Mouse (Mus musculus) brown adipose tissue, adult 24 weeks (tissue): ENCODE measurements at regions not wholly inside any gene's neighbourhood (a gene's known extent, or its start where the extent isn't known, plus 50 kb on each side); places are given as distances from the start of the nearest gene placed in this dataset.
A peak's percentile ranks its signal among the peaks of the same experiment; 100 is the strongest.

ENCODE experiments used
- H3K27ac ChIP-seq: fragments of 200-500 bp; replicated peaks from 2 replicates; pipeline ENCODE4 v1.5.1; 2012; ENCODE audit warnings: low read depth, mild to moderate bottlenecking, low read length
- H3K4me1 ChIP-seq: fragments of 200-500 bp; 2 replicates; pipeline ENCODE4 v1.6.1; 2012; ENCODE audit warnings: low read length, mixed read lengths; ENCODE audit not compliant: control insufficient read depth, insufficient read depth, insufficient read length
- H3K4me3 ChIP-seq: fragments of 200-500 bp; 2 replicates; pipeline ENCODE4 v1.5.1; 2012; ENCODE audit warnings: low read depth, mild to moderate bottlenecking, low read length, moderate library complexity; ENCODE audit not compliant: insufficient read depth

DNA sequence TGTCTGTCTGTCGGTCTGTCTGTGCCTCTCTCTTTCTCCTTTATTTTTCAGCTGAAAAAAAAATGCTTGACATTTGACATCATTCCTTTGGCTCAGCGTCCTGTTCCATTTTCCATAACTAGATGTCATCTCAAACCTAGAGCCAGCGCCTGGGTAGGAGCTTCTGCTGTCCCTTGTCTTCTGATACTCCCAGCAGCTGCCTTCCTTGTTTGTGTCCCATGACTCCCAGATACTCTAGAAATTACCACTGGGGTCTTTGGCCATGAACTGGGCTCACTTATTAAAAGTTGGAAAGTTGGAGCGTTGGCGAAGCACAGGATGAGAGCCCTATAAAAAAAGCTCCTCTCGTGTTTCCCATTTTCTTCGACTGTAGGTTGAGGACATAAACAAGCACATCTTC, 260.4 kb downstream of the Foxo1 start:
- Histone ChIP-seq H3K4me1 (peaks cover 6% of the 10 kb centered on the region; the same call in 1 of the 2 replicates), H3K4me3 (no peak overlapping the region), H3K27ac (peak overlapping the region; percentile 97)

- Histone ChIP-seq H3K4me3 (no peak overlapping the region), H3K27ac (peak overlapping the region; percentile 97), H3K4me1 (peaks cover 6% of the 10 kb centered on the region; the same call in 1 of the 2 replicates)
Observed at GRCm38 (mm10) chr3:52527781-52528180, 259.6 kb downstream of the Foxo1 start.

GRCm38 (mm10) chr3:52527010-52527754, 259.0 kb downstream of the Foxo1 start:
- Histone ChIP-seq H3K4me3 (no peak overlapping the region), H3K27ac (peak overlapping the region; percentile 97; the same call in 1 of the 2 replicates), H3K4me1 (peaks cover 6% of the 10 kb centered on the region; the same call in 1 of the 2 replicates)

DNA sequence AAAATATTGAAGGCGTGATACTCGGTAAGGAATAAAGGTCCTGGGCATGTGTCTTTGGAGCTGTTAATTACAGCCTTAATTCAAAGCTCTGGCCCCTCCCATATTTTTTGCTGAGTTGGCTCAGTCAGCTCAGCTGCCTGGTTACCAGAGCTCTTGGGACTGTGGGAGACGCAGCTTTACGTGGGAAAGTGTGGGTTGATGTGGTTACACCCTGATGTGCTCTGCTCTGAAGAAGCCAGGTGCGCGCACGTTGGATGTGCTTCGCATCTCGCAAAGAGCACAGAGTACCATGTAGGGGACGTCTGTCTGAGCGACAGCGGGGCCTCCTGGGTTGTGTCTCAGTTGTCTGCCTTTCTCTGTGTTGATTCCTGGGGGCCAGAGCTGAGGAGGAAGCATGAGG, 254.8 kb downstream of the Foxo1 start:
- Histone ChIP-seq H3K4me3 (no peak overlapping the region), H3K27ac (no peak overlapping the region), H3K4me1 (peaks cover 12% of the 10 kb centered on the region; the same call in 1 of the 2 replicates)

- H3K4me3 ChIP-seq = no peak overlapping the region
- peak overlapping the region; percentile 71 for H3K27ac ChIP-seq
- peaks cover 15% of the 10 kb centered on the region; the same call in 1 of the 2 replicates for H3K4me1 ChIP-seq
Observed at GRCm38 (mm10) chr3:52520609-52520947, 252.4 kb downstream of the Foxo1 start.

DNA sequence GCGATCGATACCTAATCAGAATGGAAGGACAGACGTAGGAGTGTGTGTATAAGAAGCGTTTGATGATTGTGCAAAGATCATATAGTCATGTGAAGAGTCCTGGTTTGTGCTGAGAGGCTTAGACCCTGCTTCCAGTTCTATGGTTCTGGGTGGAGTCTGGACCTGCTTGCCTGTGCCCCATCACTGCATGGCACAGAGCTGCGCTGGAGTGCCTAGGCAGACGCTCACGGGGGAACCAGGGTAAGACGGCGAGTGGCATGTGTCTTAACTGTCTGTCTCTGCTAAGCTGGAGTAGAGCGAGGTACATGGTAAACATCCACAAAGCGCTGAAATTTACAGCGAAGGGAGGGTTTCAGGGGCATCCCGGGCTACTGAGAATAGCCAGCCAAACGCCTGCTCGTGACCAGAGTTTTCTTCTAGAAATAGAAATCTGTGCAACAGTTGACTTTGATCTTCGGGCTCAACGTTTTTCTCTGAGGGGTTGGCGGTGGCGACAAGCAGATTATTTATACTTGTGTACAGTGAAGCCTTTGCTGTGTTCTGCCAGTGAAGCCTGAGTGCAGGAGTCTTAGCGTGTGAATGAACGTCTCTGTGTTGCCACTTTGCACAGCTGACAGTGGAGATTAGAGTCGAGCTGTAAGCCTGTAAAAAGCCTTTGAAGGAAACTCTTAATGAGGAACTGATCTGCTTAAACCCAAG, 251.9 kb downstream of the Foxo1 start:
- H3K27ac ChIP-seq = peak overlapping the region; percentile 71
- H3K4me3 ChIP-seq = no peak overlapping the region

GRCm38 (mm10) chr3:52517808-52518207, 249.7 kb downstream of the Foxo1 start:
- Histone ChIP-seq H3K4me1 (peaks cover 15% of the 10 kb centered on the region; the same call in 1 of the 2 replicates), H3K27ac (peak overlapping the region; percentile 99), H3K4me3 (no peak overlapping the region)

More for the DNA sequence above, 251.9 kb downstream of the Foxo1 start:
- H3K4me1 ChIP-seq = peaks cover 15% of the 10 kb centered on the region; the same call in 1 of the 2 replicates

DNA sequence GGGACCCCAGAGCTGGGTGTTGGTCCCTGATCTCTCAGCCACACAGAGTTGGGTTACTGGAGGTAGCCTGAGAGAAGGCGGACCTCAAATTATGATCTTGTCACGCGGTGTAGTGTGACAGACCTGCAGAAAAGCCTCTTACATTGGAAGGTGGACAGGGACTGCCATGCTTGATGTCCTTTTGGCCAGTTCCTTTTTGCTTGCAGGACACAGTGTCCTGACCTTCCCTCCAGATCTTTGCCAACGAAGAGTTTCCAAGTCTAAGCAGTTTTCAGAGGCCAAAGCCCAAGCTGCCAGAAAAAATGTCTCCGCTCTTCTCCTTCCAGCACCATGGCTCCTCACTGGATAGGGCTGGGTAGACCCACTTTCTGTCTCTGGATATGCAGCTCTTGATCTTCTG, 248.6 kb downstream of the Foxo1 start:
- H3K4me3 ChIP-seq = peak overlapping the region; percentile 23
- H3K27ac ChIP-seq = peak overlapping the region; percentile 99
- peaks cover 15% of the 10 kb centered on the region; the same call in 1 of the 2 replicates for H3K4me1 ChIP-seq

DNA sequence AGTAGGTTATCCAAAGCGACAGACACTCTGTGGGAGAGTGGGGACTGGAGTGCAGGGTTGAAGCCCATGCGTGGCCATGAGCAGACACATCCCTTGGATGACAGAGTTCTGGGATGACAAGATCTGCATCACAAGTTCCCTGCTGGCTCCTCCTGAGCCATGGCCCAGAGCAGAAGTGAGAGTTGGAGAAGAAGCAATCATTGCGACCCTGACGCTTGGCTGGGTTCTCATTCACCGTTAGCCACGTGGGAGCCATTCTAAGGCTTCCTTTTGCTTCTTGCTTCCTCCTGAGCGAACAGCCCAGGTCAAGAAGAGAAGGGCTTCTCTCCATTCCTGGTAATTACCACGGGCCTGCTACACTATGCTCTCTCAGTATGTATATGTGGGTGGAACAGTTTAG, 244.6 kb downstream of the Foxo1 start:
- H3K4me1 ChIP-seq = peaks cover 12% of the 10 kb centered on the region; the same call in 1 of the 2 replicates

DNA sequence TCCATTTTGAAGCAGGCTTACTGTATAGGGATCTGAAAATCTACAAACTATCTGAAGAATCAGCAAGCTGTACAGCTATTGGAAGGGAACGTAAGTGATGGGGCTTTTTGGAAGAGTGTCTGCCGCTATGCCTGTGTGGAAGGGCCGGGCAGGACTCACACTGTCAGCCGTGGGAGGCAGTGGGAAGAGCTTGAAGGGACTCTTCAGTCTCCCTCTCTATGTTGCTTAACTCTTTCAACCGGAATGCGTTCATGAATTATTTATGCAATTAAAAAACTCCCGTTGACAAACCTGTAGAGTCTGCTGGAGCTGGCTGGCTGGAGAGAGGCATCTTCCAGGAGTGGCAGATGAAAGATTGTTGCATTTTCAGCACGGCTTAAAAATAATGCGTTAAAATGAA, 243.4 kb downstream of the Foxo1 start:
- Histone ChIP-seq H3K4me1 (0 out of 2 replicates have a peak, but pooled peaks cover 7% of the 10 kb centered on the region), H3K27ac (no peak overlapping the region), H3K4me3 (no peak overlapping the region)

More for the DNA sequence above, 244.6 kb downstream of the Foxo1 start:
- Histone ChIP-seq H3K27ac (no peak overlapping the region), H3K4me3 (no peak overlapping the region)

DNA sequence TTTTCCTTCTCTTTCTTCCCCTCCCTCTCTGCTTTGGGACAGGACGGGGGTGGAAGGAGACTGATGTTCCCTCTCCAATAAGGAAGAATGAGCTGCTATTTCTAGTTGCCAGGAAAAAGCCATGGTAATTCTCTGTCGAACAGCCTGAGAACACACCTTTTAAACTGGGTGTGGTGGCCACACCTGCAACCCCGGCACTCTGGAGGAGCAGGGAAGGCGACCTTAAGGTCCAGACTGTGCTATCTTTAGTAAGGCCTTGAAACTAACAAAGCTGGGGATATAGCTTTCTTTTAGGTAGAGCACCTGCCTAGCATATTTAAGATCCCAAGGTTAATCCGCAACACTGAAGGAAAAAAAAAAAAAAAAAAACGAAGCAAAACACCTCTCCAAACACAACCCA, 242.7 kb downstream of the Foxo1 start:
- Histone ChIP-seq H3K27ac (no peak overlapping the region), H3K4me1 (0 out of 2 replicates have a peak, but pooled peaks cover 7% of the 10 kb centered on the region), H3K4me3 (no peak overlapping the region)

- Histone ChIP-seq H3K4me1 (0 out of 2 replicates have a peak, but pooled peaks cover 7% of the 10 kb centered on the region), H3K27ac (peak overlapping the region; percentile 37), H3K4me3 (peak overlapping the region; percentile 40)
Observed at GRCm38 (mm10) chr3:52510088-52510765, 242.1 kb downstream of the Foxo1 start.

DNA sequence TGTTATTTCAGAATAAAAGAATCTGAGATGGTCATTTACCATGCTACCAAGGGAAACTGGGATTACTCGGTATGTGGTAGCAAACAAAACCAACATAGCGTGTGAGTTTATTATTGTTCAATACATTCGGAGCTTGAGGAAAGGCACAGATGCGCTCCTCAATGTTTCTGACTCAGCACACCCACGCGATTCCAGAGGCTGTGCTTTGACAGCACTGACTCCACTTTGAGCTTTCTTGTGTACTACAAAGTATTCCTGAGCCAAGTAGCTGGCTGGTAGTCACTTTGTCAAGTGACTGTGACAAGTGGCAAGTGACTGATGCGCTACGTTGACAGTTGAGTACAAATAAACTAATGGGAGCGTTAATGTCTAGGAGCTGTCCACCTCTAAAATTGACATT, 235.8 kb downstream of the Foxo1 start:
- Histone ChIP-seq H3K27ac (no peak overlapping the region), H3K4me3 (no peak overlapping the region), H3K4me1 (peaks cover 6% of the 10 kb centered on the region; the same call in 1 of the 2 replicates)

- Histone ChIP-seq H3K4me3 (no peak overlapping the region), H3K27ac (peak overlapping the region; percentile 62), H3K4me1 (peaks cover 6% of the 10 kb centered on the region; the same call in 1 of the 2 replicates)
Observed at GRCm38 (mm10) chr3:52502223-52502622, 234.1 kb downstream of the Foxo1 start.

GRCm38 (mm10) chr3:52501614-52502013, 233.5 kb downstream of the Foxo1 start:
- no peak overlapping the region for H3K4me3 ChIP-seq
- H3K4me1 ChIP-seq = peaks cover 6% of the 10 kb centered on the region; the same call in 1 of the 2 replicates
- H3K27ac ChIP-seq = peak overlapping the region; percentile 59
